ENCODE assay signal across 8 mouse cellular contexts in the genomic region with DNA sequence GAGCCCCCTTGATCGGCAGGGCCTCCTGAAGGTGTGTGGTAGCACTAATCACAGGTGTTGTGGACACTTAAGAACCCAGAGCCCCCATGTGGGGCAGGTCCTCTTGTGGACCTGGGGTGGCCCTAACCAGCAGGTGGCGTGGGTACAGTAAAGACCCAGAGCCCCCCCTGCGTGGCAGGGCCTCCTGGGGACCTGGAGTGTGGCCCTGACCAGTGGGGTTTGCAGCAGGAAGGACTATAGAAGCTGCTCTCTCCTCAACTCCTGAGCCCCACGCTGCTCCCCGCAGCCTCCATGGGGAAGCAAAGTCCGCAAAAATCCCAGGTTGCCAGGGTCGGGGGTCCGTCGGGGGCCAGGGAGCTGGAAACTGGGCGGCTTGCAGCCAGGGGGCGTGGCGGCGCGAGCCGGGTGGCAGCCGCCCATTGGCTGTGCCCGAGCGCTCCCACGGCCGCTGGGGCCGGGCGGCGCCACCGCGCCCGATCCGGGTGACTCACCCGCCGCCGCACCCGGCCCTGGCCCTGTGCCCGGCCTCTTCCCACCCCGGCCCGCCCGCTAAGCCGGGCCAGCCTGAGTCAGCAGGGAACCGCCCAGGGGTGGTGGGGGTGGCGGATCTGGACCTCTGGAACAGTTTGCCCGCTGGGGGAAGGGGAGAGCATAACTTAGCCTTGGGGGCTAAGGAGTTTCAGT. TPM values are rescaled to one million over a fixed set of nuclear protein-coding genes. Genes with fewer than 3 reads are reported as not detected.
A peak's percentile ranks its signal among the peaks of the same experiment; 100 is the strongest.
DNase-seq lines count a peak whose midpoint lies in the region; ATAC-seq and TF ChIP-seq lines count a peak whose summit lies in the region.

No protein-coding gene starts in this region.

- peak; percentile 72 for DNase-seq in CD4-positive, CD25-positive, alpha-beta regulatory T cell, adult 2 months (ENCODE audit: low read depth, low spot score)
- DNase-seq in heart, postnatal 0 days (ENCODE audit: low spot score), result peak; percentile 92
- DNase-seq in kidney, postnatal 36 days, result peak; percentile 96 to 98
- DNase-seq in neural tube, embryonic 11.5 days (ENCODE audit: low spot score), result peak; percentile 84

- peaks cover 35% of the 10 kb centered on the region for H3K4me1 ChIP-seq in brown adipose tissue, adult 24 weeks (ENCODE audit: control insufficient read depth, insufficient read depth, insufficient read length, low read length)
- peaks cover 19% of the 10 kb centered on the region for H3K4me1 ChIP-seq in forebrain, embryonic 12.5 days
- H3K4me1 ChIP-seq in heart, postnatal 0 days (ENCODE audit: control insufficient read depth, insufficient read depth), result peaks cover 15% of the 10 kb centered on the region
- peaks cover 59% of the 10 kb centered on the region for H3K4me1 ChIP-seq in liver, embryonic 15.5 days (replicated peaks)
- H3K4me1 ChIP-seq in neural tube, embryonic 11.5 days (ENCODE audit: control insufficient read depth, insufficient read depth, low read length), result peaks cover 4% of the 10 kb centered on the region; the same call in 1 of the 2 replicates
- peaks cover 44% of the 10 kb centered on the region for H3K4me1 ChIP-seq in stomach, embryonic 16.5 days (ENCODE audit: control insufficient read depth, insufficient read depth, low read length)

- H3K27ac ChIP-seq in brown adipose tissue, adult 24 weeks (replicated peaks; ENCODE audit: low read depth, low read length), result peak overlapping the region; percentile 90
- no peak overlapping the region for H3K27ac ChIP-seq in forebrain, embryonic 12.5 days
- peak overlapping the region; percentile 79 for H3K27ac ChIP-seq in heart, postnatal 0 days (ENCODE audit: low read depth)
- H3K27ac ChIP-seq in liver, embryonic 15.5 days (replicated peaks), result peak overlapping the region; percentile 86
- H3K27ac ChIP-seq in neural tube, embryonic 11.5 days (ENCODE audit: low read depth, low read length), result no peak overlapping the region
- peak overlapping the region; percentile 94 for H3K27ac ChIP-seq in stomach, embryonic 16.5 days (ENCODE audit: low read length)

- peak overlapping the region; percentile 46; the same call in 1 of the 2 replicates for H3K4me3 ChIP-seq in brown adipose tissue, adult 24 weeks (ENCODE audit: insufficient read depth, low read depth, low read length)
- peak overlapping the region; percentile 37 for H3K4me3 ChIP-seq in forebrain, embryonic 12.5 days (replicated peaks)
- peak overlapping the region; percentile 31 for H3K4me3 ChIP-seq in heart, postnatal 0 days (ENCODE audit: low read depth, low read length)
- peak overlapping the region; percentile 50 for H3K4me3 ChIP-seq in liver, embryonic 15.5 days (replicated peaks)
- H3K4me3 ChIP-seq in neural tube, embryonic 11.5 days (ENCODE audit: low read depth, low read length), result peak overlapping the region; percentile 21
- H3K4me3 ChIP-seq in stomach, embryonic 16.5 days (replicated peaks; ENCODE audit: low read length), result peak overlapping the region; percentile 24

- peak overlapping the region; percentile 74 for H3K4me2 ChIP-seq in forebrain, embryonic 12.5 days
- peak overlapping the region; percentile 71 for H3K4me2 ChIP-seq in heart, postnatal 0 days (ENCODE audit: low read depth, low read length)
- peak overlapping the region; percentile 90 for H3K4me2 ChIP-seq in liver, embryonic 15.5 days
- H3K4me2 ChIP-seq in neural tube, embryonic 11.5 days (ENCODE audit: low read depth), result peak overlapping the region; percentile 63
- H3K4me2 ChIP-seq in stomach, embryonic 16.5 days (ENCODE audit: low read depth, low read length), result peak overlapping the region; percentile 50

- no peaks in the 10 kb centered on the region for H3K9me3 ChIP-seq in forebrain, embryonic 12.5 days
- no peaks in the 10 kb centered on the region for H3K9me3 ChIP-seq in heart, postnatal 0 days (replicated peaks; ENCODE audit: control insufficient read depth, low read length)
- H3K9me3 ChIP-seq in liver, embryonic 15.5 days (replicated peaks), result no peaks in the 10 kb centered on the region
- H3K9me3 ChIP-seq in neural tube, embryonic 11.5 days (ENCODE audit: control insufficient read depth, low read length), result no peaks in the 10 kb centered on the region
- H3K9me3 ChIP-seq in stomach, embryonic 16.5 days (replicated peaks; ENCODE audit: control insufficient read depth, low read length), result no peaks in the 10 kb centered on the region

- H3K9ac ChIP-seq in forebrain, embryonic 12.5 days, result peak overlapping the region; percentile 58
- peak overlapping the region; percentile 54; the same call in 1 of the 2 replicates for H3K9ac ChIP-seq in heart, postnatal 0 days (replicated peaks; ENCODE audit: low read depth, low read length)
- H3K9ac ChIP-seq in liver, embryonic 15.5 days, result peak overlapping the region; percentile 65
- peak overlapping the region; percentile 62 for H3K9ac ChIP-seq in neural tube, embryonic 11.5 days (ENCODE audit: low read length)
- peak overlapping the region; percentile 70 for H3K9ac ChIP-seq in stomach, embryonic 16.5 days (ENCODE audit: low read length)

- WGBS in forebrain, embryonic 12.5 days, result 3% methylated on average over 38 of the region's 39 CpGs
- WGBS in heart, postnatal 0 days, result 4% methylated on average over 27 of the region's 39 CpGs
- WGBS in liver, embryonic 15.5 days (ENCODE audit: insufficient replicate concordance), result 2% methylated on average over 39 of the region's 39 CpGs
- WGBS in neural tube, embryonic 11.5 days, result 3% methylated on average over 37 of the region's 39 CpGs
- WGBS in stomach, embryonic 16.5 days, result 2% methylated on average over 39 of the region's 39 CpGs

- peaks cover 4% of the 10 kb centered on the region; the same call in 1 of the 2 replicates for H3K27me3 ChIP-seq in forebrain, embryonic 12.5 days
- H3K27me3 ChIP-seq in heart, postnatal 0 days (ENCODE audit: control insufficient read depth, insufficient read depth, low read length), result peaks cover 7% of the 10 kb centered on the region; the same call in 1 of the 2 replicates
- H3K27me3 ChIP-seq in liver, embryonic 15.5 days, result peaks cover 20% of the 10 kb centered on the region; the same call in 1 of the 2 replicates
- no peaks in the 10 kb centered on the region for H3K27me3 ChIP-seq in neural tube, embryonic 11.5 days (ENCODE audit: control insufficient read depth, insufficient read depth, low read length)
- no peaks in the 10 kb centered on the region for H3K27me3 ChIP-seq in stomach, embryonic 16.5 days (ENCODE audit: control insufficient read depth, insufficient read depth, low read length)

- TF ChIP-seq EP300 in heart, postnatal 0 days (IDR thresholded peaks at IDR 0.05; ENCODE audit: low read depth), result peak; percentile 40; the same call in 1 of the 2 replicates

- no peaks in the 10 kb centered on the region for H3K36me3 ChIP-seq in forebrain, embryonic 12.5 days (replicated peaks)
- H3K36me3 ChIP-seq in heart, postnatal 0 days (replicated peaks; ENCODE audit: control insufficient read depth, insufficient read depth, low read length), result no peaks in the 10 kb centered on the region
- no peaks in the 10 kb centered on the region for H3K36me3 ChIP-seq in liver, embryonic 15.5 days (replicated peaks)
- no peaks in the 10 kb centered on the region for H3K36me3 ChIP-seq in neural tube, embryonic 11.5 days (ENCODE audit: control insufficient read depth, insufficient read depth, low read length)
- no peaks in the 10 kb centered on the region for H3K36me3 ChIP-seq in stomach, embryonic 16.5 days (ENCODE audit: control insufficient read depth, insufficient read depth, low read length)

- peak; percentile 4; the same call in 1 of the 2 replicates for TF ChIP-seq CTCF in heart, postnatal 0 days (IDR thresholded peaks at IDR 0.05; ENCODE audit: low read depth)

- ATAC-seq in forebrain, embryonic 12.5 days (ENCODE audit: low FRiP score), result peak; percentile 83
- peak; percentile 94 for ATAC-seq in heart, postnatal 0 days (ENCODE audit: insufficient read depth, low read depth)
- peak; percentile 96 for ATAC-seq in liver, embryonic 15.5 days (ENCODE audit: insufficient read depth)
- ATAC-seq in neural tube, embryonic 11.5 days (ENCODE audit: insufficient read depth, low FRiP score, low TSS enrichment), result peak; percentile 86
- peak; percentile 90 for ATAC-seq in stomach, embryonic 16.5 days (ENCODE audit: insufficient read depth, low FRiP score)

RNA-seq across cellular contexts. Expression of a gene that starts 23.1 kb away (rescaled TPM):
- polyA plus RNA-seq in brown adipose tissue, adult 24 weeks (2012; ENCODE audit: insufficient read depth, insufficient read length, missing spikeins), result not detected in 2 replicates
- polyA plus RNA-seq in forebrain, embryonic 12.5 days (2016; fragmentation: Nextera tagmentation; extraction: Ambion mirVana), result not detected in 2 replicates
- total RNA-seq in heart, postnatal 0 days (2014; rRNA removed; ENCODE audit: low replicate concordance), result not detected in 2 replicates
- not detected in 2 replicates for polyA plus RNA-seq in heart, postnatal 0 days (2015; fragmentation: Nextera tagmentation; extraction: Ambion mirVana)
- polyA plus RNA-seq in liver, embryonic 15.5 days (2015; fragmentation: Nextera tagmentation; extraction: Ambion mirVana), result 0.06 TPM in 1 of 2 replicates, not detected in the other
- polyA plus RNA-seq in neural tube, embryonic 11.5 days (2014; fragmentation: Nextera tagmentation; extraction: Ambion mirVana), result not detected in 2 replicates
- 23.6 and 43.1 TPM in 2 replicates for polyA plus RNA-seq in stomach, embryonic 16.5 days (2015; fragmentation: Nextera tagmentation; extraction: Ambion mirVana)

RNA-seq across cellular contexts. Expression of a gene that starts 27.1 kb away (rescaled TPM):
- not detected in 2 replicates for polyA plus RNA-seq in brown adipose tissue, adult 24 weeks (2012; ENCODE audit: insufficient read depth, insufficient read length, missing spikeins)
- 10.0 and 13.4 TPM in 2 replicates for polyA plus RNA-seq in forebrain, embryonic 12.5 days (2016; fragmentation: Nextera tagmentation; extraction: Ambion mirVana)
- total RNA-seq in heart, postnatal 0 days (2014; rRNA removed; ENCODE audit: low replicate concordance), result 19.0 and 110 TPM in 2 replicates
- 7.2 and 10.0 TPM in 2 replicates for polyA plus RNA-seq in heart, postnatal 0 days (2015; fragmentation: Nextera tagmentation; extraction: Ambion mirVana)
- polyA plus RNA-seq in liver, embryonic 15.5 days (2015; fragmentation: Nextera tagmentation; extraction: Ambion mirVana), result 114 and 118 TPM in 2 replicates
- polyA plus RNA-seq in neural tube, embryonic 11.5 days (2014; fragmentation: Nextera tagmentation; extraction: Ambion mirVana), result 13.1 and 13.5 TPM in 2 replicates
- 1,152 and 1,422 TPM in 2 replicates for polyA plus RNA-seq in stomach, embryonic 16.5 days (2015; fragmentation: Nextera tagmentation; extraction: Ambion mirVana)

RNA-seq across cellular contexts. Expression of a gene that starts 37.1 kb away (rescaled TPM):
- 15.1 and 19.0 TPM in 2 replicates for polyA plus RNA-seq in brown adipose tissue, adult 24 weeks (2012; ENCODE audit: insufficient read depth, insufficient read length, missing spikeins)
- polyA plus RNA-seq in forebrain, embryonic 12.5 days (2016; fragmentation: Nextera tagmentation; extraction: Ambion mirVana), result 0.08 and 0.15 TPM in 2 replicates
- total RNA-seq in heart, postnatal 0 days (2014; rRNA removed; ENCODE audit: low replicate concordance), result not detected in 2 replicates
- 0.31 and 0.44 TPM in 2 replicates for polyA plus RNA-seq in heart, postnatal 0 days (2015; fragmentation: Nextera tagmentation; extraction: Ambion mirVana)
- polyA plus RNA-seq in liver, embryonic 15.5 days (2015; fragmentation: Nextera tagmentation; extraction: Ambion mirVana), result not detected in 2 replicates
- 0.21 TPM in 1 of 2 replicates, not detected in the other for polyA plus RNA-seq in neural tube, embryonic 11.5 days (2014; fragmentation: Nextera tagmentation; extraction: Ambion mirVana)
- polyA plus RNA-seq in stomach, embryonic 16.5 days (2015; fragmentation: Nextera tagmentation; extraction: Ambion mirVana), result 1.9 and 2.0 TPM in 2 replicates

RNA-seq across cellular contexts. Expression of a gene that starts 50.8 kb away (rescaled TPM):
- not detected in 2 replicates for polyA plus RNA-seq in brown adipose tissue, adult 24 weeks (2012; ENCODE audit: insufficient read depth, insufficient read length, missing spikeins)
- polyA plus RNA-seq in forebrain, embryonic 12.5 days (2016; fragmentation: Nextera tagmentation; extraction: Ambion mirVana), result 9.4 and 13.6 TPM in 2 replicates
- 12.9 and 75.9 TPM in 2 replicates for total RNA-seq in heart, postnatal 0 days (2014; rRNA removed; ENCODE audit: low replicate concordance)
- polyA plus RNA-seq in heart, postnatal 0 days (2015; fragmentation: Nextera tagmentation; extraction: Ambion mirVana), result 15.0 and 15.3 TPM in 2 replicates
- 107 and 121 TPM in 2 replicates for polyA plus RNA-seq in liver, embryonic 15.5 days (2015; fragmentation: Nextera tagmentation; extraction: Ambion mirVana)
- 8.1 and 10.1 TPM in 2 replicates for polyA plus RNA-seq in neural tube, embryonic 11.5 days (2014; fragmentation: Nextera tagmentation; extraction: Ambion mirVana)
- polyA plus RNA-seq in stomach, embryonic 16.5 days (2015; fragmentation: Nextera tagmentation; extraction: Ambion mirVana), result 550 and 609 TPM in 2 replicates

RNA-seq across cellular contexts. Expression of a gene that starts 52.6 kb away (rescaled TPM):
- not detected in 2 replicates for polyA plus RNA-seq in brown adipose tissue, adult 24 weeks (2012; ENCODE audit: insufficient read depth, insufficient read length, missing spikeins)
- not detected in 2 replicates for polyA plus RNA-seq in forebrain, embryonic 12.5 days (2016; fragmentation: Nextera tagmentation; extraction: Ambion mirVana)
- total RNA-seq in heart, postnatal 0 days (2014; rRNA removed; ENCODE audit: low replicate concordance), result 5.4 TPM in 1 of 2 replicates, not detected in the other
- 0.12 TPM in 1 of 2 replicates, not detected in the other for polyA plus RNA-seq in heart, postnatal 0 days (2015; fragmentation: Nextera tagmentation; extraction: Ambion mirVana)
- polyA plus RNA-seq in liver, embryonic 15.5 days (2015; fragmentation: Nextera tagmentation; extraction: Ambion mirVana), result 0.22 and 0.29 TPM in 2 replicates
- polyA plus RNA-seq in neural tube, embryonic 11.5 days (2014; fragmentation: Nextera tagmentation; extraction: Ambion mirVana), result not detected in 2 replicates
- polyA plus RNA-seq in stomach, embryonic 16.5 days (2015; fragmentation: Nextera tagmentation; extraction: Ambion mirVana), result 2,205 and 3,875 TPM in 2 replicates

Comparison
In these comparisons a context has a peak if more than half of its experiments do, and no peak if none do; other contexts are left out.
1. H3K27ac ChIP-seq: peak in brown adipose tissue, adult 24 weeks (single experiment), heart, postnatal 0 days (single experiment), liver, embryonic 15.5 days (single experiment) and stomach, embryonic 16.5 days (single experiment); none in forebrain, embryonic 12.5 days (single experiment) and neural tube, embryonic 11.5 days (single experiment).
2. RNA of a gene that starts 23.1 kb away (polyA plus RNA-seq): 23.6 to 43.1 TPM in stomach, embryonic 16.5 days; not detected in brown adipose tissue, adult 24 weeks, not detected in heart, postnatal 0 days, not detected in forebrain, embryonic 12.5 days, 0.06 TPM in liver, embryonic 15.5 days and not detected in neural tube, embryonic 11.5 days; every median in the first group is over 10 times any median in the second.
3. Peak in every context shown above with its lines, with median percentiles within 50 percentile points of each other: DNase-seq, H3K4me3 ChIP-seq, ATAC-seq, H3K4me2 ChIP-seq and H3K9ac ChIP-seq.